Mouse (Mus musculus): ENCODE data around the gene Tacr2. TPM values are rescaled to one million over a fixed set of nuclear protein-coding genes. Genes with fewer than 3 reads are reported as not detected.

Tacr2 gene
- polyA plus RNA-seq, 1 experiment from 2014 or later, result 0.25 TPM

DNA sequence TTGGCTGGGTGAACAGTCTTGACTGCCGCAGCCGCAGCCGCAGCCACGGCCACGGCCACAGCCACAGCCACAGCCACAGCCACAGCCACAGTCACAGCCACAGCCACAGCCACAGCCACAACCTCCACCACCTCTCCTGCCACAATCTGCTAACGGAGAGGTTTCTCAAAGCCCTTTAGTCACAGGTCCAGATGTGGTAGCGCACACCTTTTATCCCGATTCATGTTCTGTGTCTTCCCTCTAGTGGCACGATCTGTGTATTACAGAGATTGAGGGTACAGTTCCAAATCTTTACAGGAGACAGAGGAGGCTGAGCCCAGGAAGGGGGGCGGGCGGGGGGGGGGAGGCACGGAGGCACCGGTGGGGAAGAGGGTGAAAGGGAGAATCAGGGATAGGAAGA lies 9.3 kb upstream of the Tacr2 start:
- no peak for ATAC-seq (ENCODE audit: low read depth)

DNA sequence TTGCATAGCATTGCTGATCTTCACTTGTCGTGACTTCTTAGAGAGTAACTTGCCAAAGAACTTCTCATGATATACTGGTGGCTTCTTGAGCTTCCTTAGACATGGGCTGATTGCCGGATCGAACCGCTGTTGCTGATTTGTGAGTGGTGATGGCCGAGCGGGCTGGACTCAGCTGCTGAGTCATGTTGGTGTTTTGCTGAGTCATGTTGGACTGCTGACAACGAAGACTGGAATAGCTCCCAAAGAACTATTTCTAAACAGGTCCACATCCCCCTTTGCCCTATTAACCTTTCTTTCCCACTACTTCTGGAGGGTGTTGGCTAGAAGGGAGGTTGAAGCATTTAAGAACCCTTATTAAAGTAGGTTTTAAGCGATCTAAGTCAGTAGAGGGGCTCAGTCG lies 8.2 kb upstream of the Tacr2 start:
- Histone ChIP-seq H3K27me3 (no peaks in the 10 kb centered on the region), H3K4me1 (replicated peaks) (no peaks in the 10 kb centered on the region), H3K36me3 (no peaks in the 10 kb centered on the region), H3K4me2 (no peak overlapping the region), H3K9ac (no peak overlapping the region), H3K27ac (replicated peaks) (no peak overlapping the region), H3K4me3 (no peak overlapping the region), H3K9me3 (no peaks in the 10 kb centered on the region)
- ATAC-seq (ENCODE audit: low read depth), result no peak
- WGBS, result 91% methylated on average over 9 of the region's 9 CpGs

More for the DNA sequence above, 9.3 kb upstream of the Tacr2 start:
- no peaks in the 10 kb centered on the region for H3K36me3 ChIP-seq
- H3K27me3 ChIP-seq, result no peaks in the 10 kb centered on the region
- 55% methylated on average over 13 of the region's 13 CpGs for WGBS
- H3K27ac ChIP-seq (replicated peaks), result no peak overlapping the region
- no peak overlapping the region for H3K4me3 ChIP-seq
- no peak overlapping the region for H3K4me2 ChIP-seq
- H3K9ac ChIP-seq, result no peak overlapping the region
- no peaks in the 10 kb centered on the region for H3K4me1 ChIP-seq (replicated peaks)
- H3K9me3 ChIP-seq, result no peaks in the 10 kb centered on the region

DNA sequence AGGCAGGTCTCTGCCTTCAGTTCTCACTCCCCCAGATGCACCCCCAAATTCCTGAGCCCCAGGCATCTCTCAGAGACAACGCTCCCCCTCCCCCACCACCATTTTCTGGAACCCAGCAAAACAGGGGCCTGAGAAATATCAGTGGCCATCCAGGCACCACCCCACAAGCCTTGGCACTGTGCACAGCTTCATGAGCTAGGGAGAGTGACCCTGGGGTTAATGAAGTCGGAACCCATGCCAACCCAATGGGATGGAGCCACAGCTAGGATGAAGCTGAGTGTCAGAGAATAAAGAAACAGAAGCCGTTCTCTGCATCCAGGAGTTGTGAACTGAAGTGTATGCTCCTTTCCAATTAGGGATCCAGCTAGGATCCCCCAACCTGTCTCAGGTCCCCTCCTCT lies 5.1 kb upstream of the Tacr2 start:
- no peak overlapping the region for H3K9ac ChIP-seq
- H3K4me3 ChIP-seq, result no peak overlapping the region
- no peak overlapping the region for H3K27ac ChIP-seq (replicated peaks)
- no peak; the same call in 1 of the 2 replicates for ATAC-seq (ENCODE audit: low read depth)
- H3K4me1 ChIP-seq (replicated peaks), result no peaks in the 10 kb centered on the region
- 71% methylated on average over 3 of the region's 3 CpGs for WGBS
- H3K36me3 ChIP-seq, result no peaks in the 10 kb centered on the region
- no peaks in the 10 kb centered on the region for H3K9me3 ChIP-seq
- H3K4me2 ChIP-seq, result no peak overlapping the region
- no peaks in the 10 kb centered on the region for H3K27me3 ChIP-seq

DNA sequence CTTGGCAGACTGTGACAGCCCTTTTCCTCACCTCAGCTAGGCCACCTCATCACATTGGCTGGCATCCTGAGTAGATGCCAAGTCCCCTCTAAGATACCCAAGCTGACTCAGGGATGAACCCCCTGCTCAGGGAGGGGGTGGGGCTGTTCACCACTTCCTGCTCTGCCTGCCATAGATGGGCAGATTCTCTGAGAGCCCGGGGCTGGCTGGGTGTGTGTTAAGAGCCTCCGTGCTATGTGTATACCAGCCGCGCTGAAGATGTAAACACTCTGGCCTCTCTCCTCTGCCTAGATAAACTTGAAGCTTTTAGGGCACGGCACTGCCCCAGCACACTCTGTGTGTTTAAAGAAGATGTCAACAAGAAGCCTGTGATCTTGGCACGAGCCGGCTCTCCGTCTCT lies 4.4 kb upstream of the Tacr2 start:
- ATAC-seq (ENCODE audit: low read depth), result no peak
- no peaks in the 10 kb centered on the region for H3K9me3 ChIP-seq
- no peaks in the 10 kb centered on the region for H3K4me1 ChIP-seq (replicated peaks)
- no peak overlapping the region for H3K4me2 ChIP-seq
- WGBS, result 81% methylated on average over 8 of the region's 8 CpGs
- H3K36me3 ChIP-seq, result no peaks in the 10 kb centered on the region
- no peak overlapping the region for H3K9ac ChIP-seq
- H3K27me3 ChIP-seq, result no peaks in the 10 kb centered on the region
- H3K27ac ChIP-seq (replicated peaks), result no peak overlapping the region
- H3K4me3 ChIP-seq, result no peak overlapping the region

DNA sequence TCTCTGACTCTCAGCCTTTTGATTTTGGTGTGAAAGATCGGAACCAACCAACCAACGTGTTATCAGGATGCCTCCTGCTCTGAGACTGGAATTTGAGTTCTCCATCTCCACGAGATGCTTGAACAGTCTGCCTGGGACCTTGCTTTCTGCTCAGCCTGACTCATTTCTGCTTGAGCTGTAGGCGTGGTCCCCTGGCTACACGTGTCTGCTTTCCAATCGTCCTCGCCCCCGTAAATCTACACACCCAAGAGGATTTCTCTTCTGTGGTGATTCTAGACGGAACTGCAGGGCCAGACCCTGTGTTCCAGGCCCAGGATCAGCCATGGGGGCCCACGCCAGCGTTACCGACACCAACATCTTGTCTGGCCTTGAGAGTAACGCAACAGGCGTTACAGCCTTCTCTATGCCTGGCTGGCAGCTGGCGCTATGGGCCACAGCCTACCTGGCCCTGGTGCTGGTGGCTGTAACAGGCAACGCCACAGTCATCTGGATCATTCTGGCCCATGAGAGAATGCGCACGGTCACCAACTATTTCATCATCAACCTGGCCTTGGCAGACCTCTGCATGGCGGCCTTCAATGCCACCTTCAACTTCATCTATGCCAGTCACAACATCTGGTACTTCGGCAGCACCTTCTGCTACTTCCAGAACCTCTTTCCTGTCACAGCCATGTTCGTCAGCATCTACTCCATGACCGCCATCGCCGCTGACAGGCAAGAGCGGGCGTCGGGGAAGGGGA lies 428 bp downstream of the Tacr2 start:
- 90% methylated on average over 27 of the region's 27 CpGs for WGBS
- H3K27me3 ChIP-seq, result no peaks in the 10 kb centered on the region
- no peaks in the 10 kb centered on the region for H3K9me3 ChIP-seq
- no peak overlapping the region for H3K27ac ChIP-seq (replicated peaks)
- H3K4me2 ChIP-seq, result no peak overlapping the region
- H3K9ac ChIP-seq, result no peak overlapping the region
- no peak overlapping the region for H3K4me3 ChIP-seq
- no peaks in the 10 kb centered on the region for H3K4me1 ChIP-seq (replicated peaks)
- no peak for ATAC-seq (ENCODE audit: low read depth)
- H3K36me3 ChIP-seq, result no peaks in the 10 kb centered on the region

DNA sequence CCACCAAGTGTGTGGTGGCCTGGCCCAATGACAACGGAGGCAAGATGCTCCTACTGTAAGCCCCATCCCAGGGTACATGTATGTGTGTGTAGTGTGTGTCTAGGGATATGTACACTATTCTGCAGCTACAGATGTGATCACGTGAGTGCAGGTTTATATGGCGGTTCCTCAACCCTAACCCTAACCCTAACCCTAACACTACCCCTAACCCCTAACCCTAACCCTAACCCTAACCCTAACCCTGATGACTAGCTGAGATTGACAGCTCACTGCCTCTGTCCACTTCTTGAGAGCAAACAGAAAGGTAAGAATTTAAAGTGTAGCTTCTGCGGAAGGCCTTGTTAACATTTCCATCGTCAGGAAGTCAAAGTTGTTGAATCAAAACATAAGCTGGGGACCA lies 6.1 kb downstream of the Tacr2 start:
- H3K9me3 ChIP-seq, result no peaks in the 10 kb centered on the region
- H3K27ac ChIP-seq (replicated peaks), result no peak overlapping the region
- no peak overlapping the region for H3K4me2 ChIP-seq
- ATAC-seq (ENCODE audit: low read depth), result no peak
- 95% methylated on average over 5 of the region's 5 CpGs for WGBS
- H3K36me3 ChIP-seq, result no peaks in the 10 kb centered on the region
- H3K4me1 ChIP-seq (replicated peaks), result no peaks in the 10 kb centered on the region
- H3K9ac ChIP-seq, result no peak overlapping the region
- no peak overlapping the region for H3K4me3 ChIP-seq
- no peaks in the 10 kb centered on the region for H3K27me3 ChIP-seq

DNA sequence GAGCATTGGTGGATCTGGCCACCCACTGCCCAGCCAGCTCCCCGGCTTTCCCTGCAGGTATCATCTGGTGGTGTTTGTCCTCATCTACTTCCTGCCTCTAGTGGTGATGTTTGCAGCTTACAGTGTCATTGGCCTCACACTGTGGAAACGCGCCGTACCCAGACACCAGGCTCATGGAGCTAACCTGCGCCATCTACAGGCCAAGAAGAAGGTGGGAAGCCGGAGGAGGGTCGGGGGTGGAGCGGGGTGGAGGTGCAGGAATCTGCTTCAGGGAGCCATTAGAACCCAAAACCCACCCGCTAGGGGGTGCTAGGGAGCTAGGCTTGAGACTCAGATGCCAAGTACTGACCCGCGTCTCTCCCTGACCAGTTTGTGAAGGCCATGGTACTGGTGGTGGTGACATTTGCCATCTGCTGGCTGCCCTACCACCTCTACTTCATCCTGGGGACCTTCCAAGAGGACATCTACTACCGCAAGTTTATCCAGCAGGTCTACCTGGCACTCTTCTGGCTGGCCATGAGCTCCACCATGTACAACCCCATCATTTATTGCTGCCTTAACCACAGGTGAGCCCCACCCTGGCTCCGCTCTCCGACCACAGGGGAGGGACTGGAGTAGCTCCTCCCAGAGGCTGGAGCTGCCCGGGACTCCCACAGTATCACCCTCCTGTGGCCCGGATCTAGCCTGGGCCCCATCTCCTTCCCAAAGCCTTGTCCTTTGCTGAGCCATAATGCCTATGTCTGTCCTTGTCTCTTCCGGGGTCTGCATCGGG lies 9.1 kb downstream of the Tacr2 start:
- Histone ChIP-seq H3K4me1 (replicated peaks) (no peaks in the 10 kb centered on the region), H3K4me2 (no peak overlapping the region), H3K9me3 (no peaks in the 10 kb centered on the region), H3K27me3 (no peaks in the 10 kb centered on the region), H3K4me3 (no peak overlapping the region), H3K9ac (no peak overlapping the region), H3K36me3 (no peaks in the 10 kb centered on the region), H3K27ac (replicated peaks) (no peak overlapping the region)
- 20% methylated on average over 18 of the region's 18 CpGs for WGBS
- peak; percentile 84 for ATAC-seq (ENCODE audit: low read depth)

DNA sequence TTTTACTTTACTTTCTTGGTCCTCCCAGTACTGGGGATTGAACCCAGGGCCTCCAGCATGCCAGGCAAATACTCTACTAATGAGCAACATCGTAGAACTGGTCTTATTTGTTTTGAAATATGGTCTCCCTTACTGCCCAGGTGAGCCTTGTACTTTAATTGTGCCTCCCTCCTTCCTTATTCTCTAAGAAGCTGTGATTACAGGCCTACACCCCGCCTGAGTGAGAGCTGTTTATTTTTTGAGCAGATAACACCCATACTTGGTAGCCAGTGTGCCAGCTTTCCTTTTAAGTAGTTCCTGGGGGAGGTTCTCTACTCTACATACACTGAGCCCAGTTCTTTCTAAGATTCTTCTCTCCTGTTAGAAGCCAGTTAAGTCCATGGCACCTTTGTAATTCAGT lies 12.1 kb downstream of the Tacr2 start:
- no peaks in the 10 kb centered on the region for H3K27me3 ChIP-seq
- WGBS, result 88% methylated on average over 2 of the region's 2 CpGs

DNA sequence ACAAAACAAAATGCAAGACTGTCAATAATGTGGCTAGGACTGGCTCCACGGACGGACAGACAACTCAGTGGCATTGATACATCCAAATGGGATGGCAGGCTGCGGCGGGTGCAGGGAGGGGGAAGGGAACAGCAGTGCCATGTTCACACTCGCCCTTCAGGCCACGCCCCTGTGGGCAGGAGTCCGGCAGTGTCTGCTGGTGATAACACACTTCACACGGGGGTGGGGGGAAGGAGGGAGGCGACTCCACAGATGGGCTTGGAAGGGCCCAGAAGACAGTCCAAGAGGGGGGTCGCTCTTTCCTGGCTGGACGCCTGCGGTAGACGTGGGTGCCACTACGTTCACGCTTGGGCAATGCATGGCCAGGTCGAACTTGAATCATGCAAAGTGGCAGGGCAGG lies 17.0 kb downstream of the Tacr2 start:
- no peaks in the 10 kb centered on the region for H3K4me1 ChIP-seq (replicated peaks)
- H3K4me2 ChIP-seq, result no peak overlapping the region
- H3K9ac ChIP-seq, result no peak overlapping the region
- H3K27me3 ChIP-seq, result no peaks in the 10 kb centered on the region
- no peak overlapping the region for H3K4me3 ChIP-seq
- peaks cover 54% of the 10 kb centered on the region for H3K36me3 ChIP-seq
- 84% methylated on average over 16 of the region's 16 CpGs for WGBS
- no peaks in the 10 kb centered on the region for H3K9me3 ChIP-seq
- ATAC-seq (ENCODE audit: low read depth), result no peak
- no peak overlapping the region for H3K27ac ChIP-seq (replicated peaks)

More for the DNA sequence above, 12.1 kb downstream of the Tacr2 start:
- H3K36me3 ChIP-seq, result peaks cover 9% of the 10 kb centered on the region
- H3K4me2 ChIP-seq, result no peak overlapping the region
- H3K9ac ChIP-seq, result no peak overlapping the region
- ATAC-seq (ENCODE audit: low read depth), result no peak
- H3K27ac ChIP-seq (replicated peaks), result no peak overlapping the region
- no peaks in the 10 kb centered on the region for H3K4me1 ChIP-seq (replicated peaks)
- no peaks in the 10 kb centered on the region for H3K9me3 ChIP-seq
- no peak overlapping the region for H3K4me3 ChIP-seq

DNA sequence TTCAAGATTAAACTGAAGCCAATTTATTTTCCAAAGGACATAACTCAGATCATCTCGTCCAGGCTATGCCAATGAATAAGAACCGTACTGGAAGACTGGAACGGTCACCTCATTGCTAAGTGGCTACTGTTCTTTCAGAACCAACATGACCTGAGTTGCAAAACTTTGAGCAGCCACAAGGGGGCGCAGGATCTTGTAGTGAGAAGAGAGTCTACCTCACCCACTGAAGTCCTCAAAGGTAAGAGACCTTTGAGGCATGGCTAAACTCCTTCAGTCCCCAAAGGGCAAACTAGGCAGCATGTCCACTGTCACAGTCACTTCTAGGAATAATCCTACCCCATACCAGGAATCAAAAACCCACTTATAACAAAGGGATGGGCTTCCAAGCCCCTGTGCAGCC lies 23.0 kb downstream of the Tacr2 start:
- H3K27ac ChIP-seq (replicated peaks), result no peak overlapping the region
- H3K4me1 ChIP-seq (replicated peaks), result no peaks in the 10 kb centered on the region
- no peak overlapping the region for H3K9ac ChIP-seq
- no peak overlapping the region for H3K4me3 ChIP-seq
- no peak for ATAC-seq (ENCODE audit: low read depth)
- H3K36me3 ChIP-seq, result peaks cover 64% of the 10 kb centered on the region
- WGBS, result 42% methylated on average over 4 of the region's 4 CpGs
- no peak overlapping the region for H3K4me2 ChIP-seq
- no peaks in the 10 kb centered on the region for H3K27me3 ChIP-seq
- H3K9me3 ChIP-seq, result no peaks in the 10 kb centered on the region

DNA sequence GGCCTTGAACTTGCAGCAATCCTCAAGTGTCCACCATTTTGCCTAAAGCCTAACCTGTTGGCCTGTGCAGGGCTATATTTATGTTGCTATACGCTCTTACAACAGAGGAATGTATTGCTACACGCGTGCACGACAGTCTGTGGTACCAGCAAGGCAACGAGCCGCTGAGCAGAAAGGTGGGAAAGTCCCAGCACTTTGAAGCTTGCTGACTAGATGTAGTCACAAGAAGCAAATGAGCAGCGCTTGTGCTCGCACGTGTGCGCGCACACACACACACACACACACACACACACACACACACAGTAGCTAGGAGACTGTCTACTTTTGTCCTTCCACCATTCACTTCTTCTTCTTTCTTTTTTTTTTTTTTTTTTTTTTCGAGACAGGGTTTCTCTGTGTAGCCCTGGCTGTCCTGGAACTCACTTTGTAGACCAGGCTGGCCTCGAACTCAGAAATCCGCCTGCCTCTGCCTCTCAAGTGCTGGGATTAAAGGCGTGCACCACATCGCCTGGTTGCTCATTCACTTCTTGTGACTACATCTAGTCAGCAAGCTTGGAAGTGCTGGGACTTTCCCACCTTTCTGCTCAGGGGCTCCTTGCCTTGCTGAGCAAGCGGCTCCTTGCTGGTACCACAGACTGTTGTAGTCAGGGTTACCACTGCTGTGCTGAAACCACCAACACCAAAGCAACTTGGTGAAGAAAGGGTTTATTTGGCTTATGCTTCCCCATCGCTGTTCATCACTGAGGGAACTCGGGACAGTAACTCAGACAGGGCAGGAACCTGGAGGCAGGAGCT lies 25.5 kb downstream of the Tacr2 start:
- Histone ChIP-seq H3K9ac (no peak overlapping the region), H3K27me3 (no peaks in the 10 kb centered on the region), H3K4me3 (no peak overlapping the region), H3K4me2 (no peak overlapping the region), H3K36me3 (peaks cover 66% of the 10 kb centered on the region), H3K9me3 (no peaks in the 10 kb centered on the region), H3K27ac (replicated peaks) (no peak overlapping the region), H3K4me1 (replicated peaks) (no peaks in the 10 kb centered on the region)
- 89% methylated on average over 19 of the region's 19 CpGs for WGBS
- no peak for ATAC-seq (ENCODE audit: low read depth)

DNA sequence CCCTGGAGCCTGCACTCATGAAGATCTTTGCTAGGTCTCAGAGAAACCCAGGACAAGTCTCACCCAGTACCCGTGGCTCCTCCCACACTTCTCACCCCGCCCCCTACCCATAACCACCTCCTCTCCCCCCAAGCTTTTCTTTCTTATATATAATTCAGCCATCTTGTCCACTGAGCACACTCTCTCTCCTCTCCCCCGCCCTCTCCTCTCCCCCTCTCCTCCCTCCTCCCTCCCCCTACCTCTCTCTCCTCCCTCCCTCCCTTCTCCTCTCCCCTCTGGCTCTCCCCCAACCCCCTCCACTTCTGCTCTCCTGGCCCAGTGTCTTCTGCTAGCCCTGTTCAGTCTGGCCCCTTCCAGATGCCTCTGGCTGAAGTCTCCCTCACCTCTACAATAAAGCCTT lies 26.8 kb downstream of the Tacr2 start:
- 64% methylated on average over 3 of the region's 3 CpGs for WGBS
- Histone ChIP-seq H3K4me3 (no peak overlapping the region), H3K4me1 (replicated peaks) (no peaks in the 10 kb centered on the region), H3K27me3 (no peaks in the 10 kb centered on the region), H3K36me3 (peaks cover 66% of the 10 kb centered on the region), H3K4me2 (no peak overlapping the region), H3K9ac (no peak overlapping the region), H3K9me3 (no peaks in the 10 kb centered on the region), H3K27ac (replicated peaks) (no peak overlapping the region)
- no peak for ATAC-seq (ENCODE audit: low read depth)
